Mouse (Mus musculus): Measurements from ENCODE around the gene Sema3d.

Gene Sema3d

GRCm38 (mm10) chr5:12525235-12525767 is 142.1 kb downstream of the Sema3d start:
- Histone ChIP-seq H3K27me3 (ENCODE audit: insufficient read depth, low read length) (no peaks in the 10 kb centered on the region), H3K36me3 (ENCODE audit: insufficient read depth, low read length) (no peaks in the 10 kb centered on the region), H3K9me3 (ENCODE audit: low read length) (no peaks in the 10 kb centered on the region), H3K4me3 (replicated peaks; ENCODE audit: low read length) (no peak overlapping the region), H3K4me1 (replicated peaks; ENCODE audit: low read depth, low read length) (no peaks in the 10 kb centered on the region)
- no peak for TF ChIP-seq NANOG (IDR thresholded peaks at IDR 0.05; ENCODE audit: borderline replicate concordance, low read length)
- no peak for TF ChIP-seq POU5F1 (IDR thresholded peaks at IDR 0.05; ENCODE audit: borderline replicate concordance, low read length)
- no peak for TF ChIP-seq CTCF (conservative IDR thresholded peaks at IDR 0.05; ENCODE audit: low read length)

GRCm38 (mm10) chr5:12528596-12528995 is 145.4 kb downstream of the Sema3d start:
- no peaks in the 10 kb centered on the region for H3K4me1 ChIP-seq (replicated peaks; ENCODE audit: low read depth, low read length)
- H3K27me3 ChIP-seq (ENCODE audit: insufficient read depth, low read length): no peaks in the 10 kb centered on the region
- no peaks in the 10 kb centered on the region for H3K9me3 ChIP-seq (ENCODE audit: low read length)
- TF ChIP-seq NANOG (IDR thresholded peaks at IDR 0.05; ENCODE audit: borderline replicate concordance, low read length) (no peak), CTCF (conservative IDR thresholded peaks at IDR 0.05; ENCODE audit: low read length) (no peak), POU5F1 (IDR thresholded peaks at IDR 0.05; ENCODE audit: borderline replicate concordance, low read length) (no peak)
- no peak overlapping the region for H3K4me3 ChIP-seq (replicated peaks; ENCODE audit: low read length)
- no peaks in the 10 kb centered on the region for H3K36me3 ChIP-seq (ENCODE audit: insufficient read depth, low read length)

DNA sequence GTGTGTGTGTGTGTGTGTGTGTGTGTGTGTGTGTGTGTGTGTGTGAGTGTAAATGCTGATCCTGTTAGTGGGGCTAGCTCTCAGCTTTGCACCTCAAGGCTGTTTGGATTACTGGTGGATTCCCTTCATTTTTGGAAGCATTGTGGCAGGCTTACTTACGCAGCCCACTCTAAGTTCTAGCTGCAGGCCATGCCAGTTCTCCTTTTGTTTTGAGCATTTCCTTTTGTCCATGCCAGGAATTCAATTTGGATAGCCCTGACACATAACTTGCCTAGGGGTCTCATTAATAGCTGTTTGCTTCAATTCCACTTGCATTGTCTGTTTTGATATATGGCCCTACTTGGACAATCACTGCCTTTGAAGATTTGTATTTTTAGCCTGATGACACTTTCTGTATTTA is 146.6 kb downstream of the Sema3d start:
- Histone ChIP-seq H3K4me3 (replicated peaks; ENCODE audit: low read length) (no peak overlapping the region), H3K4me1 (replicated peaks; ENCODE audit: low read depth, low read length) (no peaks in the 10 kb centered on the region), H3K27me3 (ENCODE audit: insufficient read depth, low read length) (no peaks in the 10 kb centered on the region), H3K36me3 (ENCODE audit: insufficient read depth, low read length) (no peaks in the 10 kb centered on the region), H3K9me3 (ENCODE audit: low read length) (no peaks in the 10 kb centered on the region)
- no peak for TF ChIP-seq POU5F1 (IDR thresholded peaks at IDR 0.05; ENCODE audit: borderline replicate concordance, low read length)
- no peak for TF ChIP-seq CTCF (conservative IDR thresholded peaks at IDR 0.05; ENCODE audit: low read length)
- no peak for TF ChIP-seq NANOG (IDR thresholded peaks at IDR 0.05; ENCODE audit: borderline replicate concordance, low read length)

GRCm38 (mm10) chr5:12541268-12541667 is 158.1 kb downstream of the Sema3d start:
- Histone ChIP-seq H3K4me3 (replicated peaks; ENCODE audit: low read length) (no peak overlapping the region), H3K9me3 (ENCODE audit: low read length) (no peaks in the 10 kb centered on the region), H3K36me3 (ENCODE audit: insufficient read depth, low read length) (no peaks in the 10 kb centered on the region), H3K4me1 (replicated peaks; ENCODE audit: low read depth, low read length) (no peaks in the 10 kb centered on the region), H3K27me3 (ENCODE audit: insufficient read depth, low read length) (no peaks in the 10 kb centered on the region)
- TF ChIP-seq CTCF (conservative IDR thresholded peaks at IDR 0.05; ENCODE audit: low read length) (peak; percentile 18), POU5F1 (IDR thresholded peaks at IDR 0.05; ENCODE audit: borderline replicate concordance, low read length) (no peak)

DNA sequence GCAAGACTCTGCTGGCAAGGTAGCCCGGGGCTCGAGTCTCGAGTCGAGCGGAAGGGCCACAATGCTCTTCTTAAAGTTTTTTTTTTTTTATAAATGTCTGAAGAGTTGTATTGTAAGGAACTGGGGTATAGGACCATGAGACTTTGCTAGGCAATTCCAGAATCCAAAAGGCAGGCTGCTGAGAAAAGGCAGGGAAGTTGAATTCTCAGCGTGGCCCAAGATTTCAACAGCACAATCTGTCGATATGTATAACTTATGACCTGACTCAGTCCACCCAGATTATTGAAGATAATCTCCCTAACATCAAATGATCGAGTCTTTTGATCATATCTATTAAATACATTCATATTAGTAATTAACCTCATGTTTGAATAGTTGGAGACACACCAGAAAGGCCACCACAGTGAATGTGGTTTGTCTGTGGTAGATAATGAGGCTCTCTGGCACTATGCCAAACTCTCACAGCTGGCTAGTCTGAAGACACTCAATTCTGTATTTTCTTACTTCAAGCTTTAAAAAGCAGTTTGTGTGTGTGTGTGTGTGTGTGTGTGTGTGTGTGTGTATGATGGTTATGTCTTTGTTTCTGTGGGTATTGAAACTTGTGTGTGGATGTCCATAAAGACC is 166.0 kb downstream of the Sema3d start:
- TF ChIP-seq POU5F1 (IDR thresholded peaks at IDR 0.05; ENCODE audit: borderline replicate concordance, low read length) (no peak), CTCF (conservative IDR thresholded peaks at IDR 0.05; ENCODE audit: low read length) (no peak), NANOG (IDR thresholded peaks at IDR 0.05; ENCODE audit: borderline replicate concordance, low read length) (no peak)
- Histone ChIP-seq H3K4me3 (replicated peaks; ENCODE audit: low read length) (no peak overlapping the region), H3K9me3 (ENCODE audit: low read length) (no peaks in the 10 kb centered on the region), H3K27me3 (ENCODE audit: insufficient read depth, low read length) (no peaks in the 10 kb centered on the region), H3K36me3 (ENCODE audit: insufficient read depth, low read length) (no peaks in the 10 kb centered on the region), H3K4me1 (replicated peaks; ENCODE audit: low read depth, low read length) (no peaks in the 10 kb centered on the region)

DNA sequence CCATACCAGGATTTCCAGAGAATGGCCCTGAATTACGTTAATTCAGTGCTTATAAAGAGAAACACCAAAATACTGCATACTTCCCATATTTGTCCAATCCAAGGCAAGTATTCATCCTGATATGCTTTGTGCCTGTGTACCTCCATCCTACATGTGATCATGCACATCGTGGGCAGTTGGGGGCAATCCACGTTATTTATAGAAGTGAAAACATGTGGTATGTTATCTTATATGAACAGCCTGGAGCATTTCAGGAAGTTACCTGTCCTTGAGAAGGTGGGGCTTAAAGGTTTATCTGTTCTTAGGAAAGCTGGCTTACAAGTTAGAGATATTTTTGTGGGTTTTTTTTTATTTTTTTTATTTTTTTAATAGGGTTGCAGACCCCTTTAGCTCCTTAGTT is 172.2 kb downstream of the Sema3d start:
- Histone ChIP-seq H3K4me3 (replicated peaks; ENCODE audit: low read length) (no peak overlapping the region), H3K36me3 (ENCODE audit: insufficient read depth, low read length) (no peaks in the 10 kb centered on the region), H3K27me3 (ENCODE audit: insufficient read depth, low read length) (0 out of 2 replicates have a peak, but pooled peaks cover under 1% of the 10 kb centered on the region), H3K9me3 (ENCODE audit: low read length) (no peaks in the 10 kb centered on the region), H3K4me1 (replicated peaks; ENCODE audit: low read depth, low read length) (no peaks in the 10 kb centered on the region)
- TF ChIP-seq CTCF (conservative IDR thresholded peaks at IDR 0.05; ENCODE audit: low read length) (no peak), POU5F1 (IDR thresholded peaks at IDR 0.05; ENCODE audit: borderline replicate concordance, low read length) (no peak), NANOG (IDR thresholded peaks at IDR 0.05; ENCODE audit: borderline replicate concordance, low read length) (no peak)

DNA sequence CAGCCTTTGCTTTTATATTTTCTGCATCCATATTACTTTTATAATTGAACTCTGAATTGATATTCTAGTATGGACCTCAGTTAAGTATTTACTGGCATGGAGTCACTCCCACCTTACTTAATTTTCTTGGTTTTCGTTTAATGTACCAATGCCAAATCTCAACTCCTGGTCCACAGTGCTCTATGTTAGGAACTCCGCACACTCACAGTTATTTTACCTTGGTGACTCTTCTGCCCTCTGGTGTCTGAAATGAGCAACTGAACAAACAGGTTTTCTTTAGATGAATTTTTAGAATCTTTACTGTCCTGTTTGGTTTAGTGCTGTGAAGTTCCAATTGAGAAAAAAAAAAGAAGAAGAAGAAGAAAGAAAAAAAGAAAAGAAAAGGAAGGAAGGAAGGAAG is 174.7 kb downstream of the Sema3d start:
- no peaks in the 10 kb centered on the region for H3K9me3 ChIP-seq (ENCODE audit: low read length)
- H3K4me3 ChIP-seq (replicated peaks; ENCODE audit: low read length): no peak overlapping the region
- no peaks in the 10 kb centered on the region for H3K4me1 ChIP-seq (replicated peaks; ENCODE audit: low read depth, low read length)
- TF ChIP-seq CTCF (conservative IDR thresholded peaks at IDR 0.05; ENCODE audit: low read length) (peak; percentile 45), NANOG (IDR thresholded peaks at IDR 0.05; ENCODE audit: borderline replicate concordance, low read length) (no peak)
- no peaks in the 10 kb centered on the region for H3K36me3 ChIP-seq (ENCODE audit: insufficient read depth, low read length)
- H3K27me3 ChIP-seq (ENCODE audit: insufficient read depth, low read length): peaks cover 4% of the 10 kb centered on the region; the same call in 1 of the 2 replicates

DNA sequence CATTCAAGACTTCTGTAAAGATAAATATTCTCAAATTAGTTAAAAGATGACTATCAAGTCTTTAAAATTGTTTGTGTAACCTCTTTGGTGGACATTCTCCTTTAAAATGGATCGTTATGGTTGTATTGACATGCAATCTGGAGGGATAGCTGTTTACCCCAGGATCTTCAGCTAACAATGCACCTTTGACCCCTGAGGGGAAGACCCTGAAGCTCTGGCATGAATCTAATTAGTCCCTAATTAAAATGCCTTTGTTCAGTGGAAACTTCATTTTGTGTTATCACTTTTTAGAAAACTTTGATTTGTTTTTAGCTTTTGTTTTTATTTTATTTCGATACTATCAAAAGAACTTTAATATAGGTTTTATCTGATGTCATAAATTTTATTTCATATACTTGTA is 178.6 kb downstream of the Sema3d start:
- Histone ChIP-seq H3K27me3 (ENCODE audit: insufficient read depth, low read length) (peaks cover 4% of the 10 kb centered on the region; the same call in 1 of the 2 replicates), H3K9me3 (ENCODE audit: low read length) (no peaks in the 10 kb centered on the region), H3K4me1 (replicated peaks; ENCODE audit: low read depth, low read length) (peaks cover 11% of the 10 kb centered on the region), H3K36me3 (ENCODE audit: insufficient read depth, low read length) (no peaks in the 10 kb centered on the region), H3K4me3 (replicated peaks; ENCODE audit: low read length) (no peak overlapping the region)
- no peak for TF ChIP-seq CTCF (conservative IDR thresholded peaks at IDR 0.05; ENCODE audit: low read length)
- 0 out of 2 replicates have a peak, but pooled peaks have one; percentile 13 for TF ChIP-seq POU5F1 (IDR thresholded peaks at IDR 0.05; ENCODE audit: borderline replicate concordance, low read length)
- TF ChIP-seq NANOG (IDR thresholded peaks at IDR 0.05; ENCODE audit: borderline replicate concordance, low read length): peak; percentile 83

DNA sequence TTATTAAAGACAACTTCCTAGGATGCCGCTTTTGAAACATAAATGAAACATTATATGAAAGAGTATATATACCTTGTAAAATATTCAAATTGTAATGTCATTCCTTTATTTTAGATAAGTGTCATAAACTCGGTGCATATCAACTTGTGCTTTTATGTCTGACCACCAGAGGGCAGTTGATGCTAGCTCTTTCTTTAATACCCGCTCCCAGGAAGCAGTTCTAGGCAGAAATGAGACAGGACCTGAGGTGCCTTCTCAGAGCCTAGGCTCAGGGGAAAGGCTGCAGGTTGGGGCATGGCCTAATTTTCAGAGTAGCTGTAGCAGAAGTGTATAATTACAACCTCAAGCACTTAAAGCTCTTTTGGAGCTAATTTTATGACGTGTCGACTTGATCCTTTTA is 179.0 kb downstream of the Sema3d start:
- peaks cover 13% of the 10 kb centered on the region for H3K4me1 ChIP-seq (replicated peaks; ENCODE audit: low read depth, low read length)
- no peaks in the 10 kb centered on the region for H3K36me3 ChIP-seq (ENCODE audit: insufficient read depth, low read length)
- no peak overlapping the region for H3K4me3 ChIP-seq (replicated peaks; ENCODE audit: low read length)
- H3K27me3 ChIP-seq (ENCODE audit: insufficient read depth, low read length): peaks cover 4% of the 10 kb centered on the region; the same call in 1 of the 2 replicates
- TF ChIP-seq POU5F1 (IDR thresholded peaks at IDR 0.05; ENCODE audit: borderline replicate concordance, low read length) (no peak), NANOG (IDR thresholded peaks at IDR 0.05; ENCODE audit: borderline replicate concordance, low read length) (no peak), CTCF (conservative IDR thresholded peaks at IDR 0.05; ENCODE audit: low read length) (peak; percentile 64)
- H3K9me3 ChIP-seq (ENCODE audit: low read length): no peaks in the 10 kb centered on the region
